Mouse (Mus musculus): ENCODE results near the gene Faap20. TPM values are rescaled to one million over a fixed set of nuclear protein-coding genes. Genes with fewer than 3 reads are reported as not detected.

Gene Faap20
- polyA plus RNA-seq, 1 experiment = 28.1 TPM

DNA sequence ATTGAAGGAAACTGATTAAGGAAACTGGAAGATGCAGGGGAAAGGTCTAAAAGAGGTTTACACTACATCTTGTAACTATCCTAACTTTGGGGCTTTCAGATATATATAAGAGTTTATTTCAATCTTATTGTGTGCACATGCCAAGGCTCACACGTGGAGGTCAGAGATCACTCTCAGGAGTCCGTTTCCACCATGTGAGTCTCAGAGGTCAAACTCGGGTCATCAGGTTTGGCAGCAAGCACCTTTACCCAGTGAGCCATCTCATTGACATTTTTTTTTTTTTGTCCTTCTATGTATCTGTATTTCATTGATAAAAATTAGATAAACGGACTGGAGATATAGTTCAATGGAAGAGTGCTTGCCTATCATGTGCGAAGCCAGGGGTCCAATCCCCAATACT, 21.1 kb upstream of the Faap20 start:
- H3K27ac ChIP-seq (ENCODE audit: insufficient read depth, low read depth, low read length) = no peak overlapping the region
- H3K4me3 ChIP-seq (ENCODE audit: insufficient read depth, low read length) = no peak overlapping the region
- TF ChIP-seq CTCF (IDR thresholded peaks at IDR 0.05; ENCODE audit: low read depth, low read length) (no peak), POLR2A (IDR thresholded peaks at IDR 0.05; ENCODE audit: borderline replicate concordance, low read depth, low read length) (no peak)
- H3K4me1 ChIP-seq (ENCODE audit: control insufficient read depth, insufficient read depth, low read length) = peaks cover 11% of the 10 kb centered on the region

DNA sequence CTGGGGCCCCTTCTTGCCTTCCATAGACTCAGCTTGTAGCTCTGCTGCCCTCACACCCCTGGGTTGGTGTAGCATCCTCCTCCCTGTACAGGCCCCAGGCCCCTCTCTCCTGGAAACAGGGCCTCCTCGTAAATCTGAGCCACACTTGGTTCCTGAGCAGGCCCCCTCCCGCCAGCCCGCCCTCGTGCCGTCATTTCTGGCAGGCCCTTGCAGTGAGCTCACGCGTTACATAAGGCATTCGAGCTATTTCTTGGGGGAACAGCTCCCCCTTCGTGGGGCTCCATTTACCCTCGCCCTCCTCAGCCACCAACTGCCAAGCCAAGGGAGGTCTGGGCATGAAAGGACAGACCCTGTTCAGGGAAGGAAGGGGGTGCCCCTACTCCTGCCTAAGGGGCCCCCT, 15.7 kb upstream of the Faap20 start:
- no peak overlapping the region for H3K4me3 ChIP-seq (ENCODE audit: insufficient read depth, low read length)
- H3K27ac ChIP-seq (ENCODE audit: insufficient read depth, low read depth, low read length) = peak overlapping the region; percentile 100
- TF ChIP-seq CTCF (IDR thresholded peaks at IDR 0.05; ENCODE audit: low read depth, low read length) (no peak), POLR2A (IDR thresholded peaks at IDR 0.05; ENCODE audit: borderline replicate concordance, low read depth, low read length) (no peak)
- peaks cover 35% of the 10 kb centered on the region for H3K4me1 ChIP-seq (ENCODE audit: control insufficient read depth, insufficient read depth, low read length)

DNA sequence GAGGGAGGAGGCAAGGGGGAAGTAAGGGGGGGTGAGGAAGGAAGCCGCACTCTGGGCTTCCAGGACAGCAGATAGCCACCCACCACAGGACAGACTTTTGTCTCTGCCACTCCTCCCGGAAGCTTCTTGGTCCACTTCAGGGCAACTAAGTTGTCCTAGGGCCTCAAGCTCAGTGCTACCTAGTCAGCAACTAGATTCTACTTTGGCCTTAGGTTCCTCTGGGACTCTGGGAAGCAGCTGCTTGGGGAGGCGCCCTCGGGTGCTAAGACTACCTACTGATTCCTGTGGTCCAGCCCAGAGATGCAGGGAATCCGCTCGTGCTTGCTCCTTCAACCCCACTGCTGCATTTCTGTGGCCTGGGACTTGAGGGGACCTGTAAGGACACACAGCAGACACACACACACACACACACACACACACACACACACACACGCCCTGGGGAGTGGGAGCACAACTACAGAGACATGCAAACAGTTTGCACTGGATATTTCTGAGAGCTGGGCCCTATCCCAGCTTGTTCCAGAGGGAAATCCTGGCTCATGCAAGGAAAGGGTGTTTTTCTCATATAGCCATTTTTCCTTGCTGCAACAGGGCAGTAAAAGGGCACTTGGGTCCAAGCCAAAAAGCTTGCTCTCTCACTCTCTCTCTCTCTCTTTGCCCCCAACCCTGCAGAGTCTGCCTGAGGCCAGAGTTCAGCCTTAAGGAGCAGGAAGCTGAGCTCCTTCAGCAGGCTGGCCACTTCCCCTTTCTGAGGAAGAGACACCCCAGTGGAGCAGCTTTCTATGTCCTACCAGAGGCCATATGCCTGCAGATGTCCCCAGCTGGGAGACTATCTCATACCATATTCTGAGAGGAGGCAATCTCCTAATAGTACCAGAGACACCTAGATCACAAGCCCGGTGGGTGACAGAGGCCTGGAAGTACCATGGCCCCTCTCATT, 15.0 kb upstream of the Faap20 start:
- peak overlapping the region; percentile 47 for H3K4me3 ChIP-seq (ENCODE audit: insufficient read depth, low read length)
- no peak for TF ChIP-seq POLR2A (IDR thresholded peaks at IDR 0.05; ENCODE audit: borderline replicate concordance, low read depth, low read length)
- no peak for TF ChIP-seq CTCF (IDR thresholded peaks at IDR 0.05; ENCODE audit: low read depth, low read length)
- peak overlapping the region; percentile 100 for H3K27ac ChIP-seq (ENCODE audit: insufficient read depth, low read depth, low read length)
- H3K4me1 ChIP-seq (ENCODE audit: control insufficient read depth, insufficient read depth, low read length) = peaks cover 35% of the 10 kb centered on the region

DNA sequence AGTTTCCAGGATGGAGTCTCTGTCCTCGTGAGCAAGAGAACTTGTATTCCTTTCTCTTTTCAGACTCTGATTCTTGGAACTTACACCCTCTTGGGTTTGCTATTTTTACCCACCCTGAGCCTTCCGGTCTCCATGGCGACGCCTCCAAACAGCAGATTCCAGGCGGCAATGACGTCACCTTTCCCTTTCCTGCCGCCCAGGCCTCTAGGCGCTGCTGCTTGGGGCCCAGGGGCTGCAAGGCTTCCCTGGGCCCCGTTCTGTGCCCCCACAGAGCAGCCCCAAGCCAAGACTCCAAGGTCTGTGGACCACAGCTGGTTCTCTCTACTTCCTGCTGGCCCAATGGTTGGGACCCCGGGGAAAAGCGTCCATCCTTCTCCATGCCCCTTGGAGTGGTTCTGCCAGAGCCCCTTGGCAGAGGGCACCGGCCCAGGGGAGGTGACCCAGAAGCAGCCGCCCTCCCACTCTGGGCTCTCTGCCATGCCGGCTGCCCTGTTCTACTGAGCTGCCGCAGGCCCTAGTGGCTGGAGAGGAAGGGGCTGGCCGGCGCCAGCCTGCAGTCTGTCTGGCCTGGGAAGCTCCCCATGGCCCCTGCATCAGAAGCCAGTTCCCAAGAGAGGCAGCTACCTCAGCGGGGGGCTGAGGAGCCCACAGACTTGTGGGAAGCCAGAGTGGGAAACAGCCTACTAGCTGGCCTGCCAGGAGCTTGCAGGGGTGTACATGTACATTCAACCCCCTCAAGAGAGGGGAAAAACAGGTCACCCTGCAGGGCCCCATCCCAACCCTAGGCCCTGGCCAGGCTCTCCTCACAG, 14.1 kb upstream of the Faap20 start:
- TF ChIP-seq CTCF (IDR thresholded peaks at IDR 0.05; ENCODE audit: low read depth, low read length) = no peak
- no peak for TF ChIP-seq POLR2A (IDR thresholded peaks at IDR 0.05; ENCODE audit: borderline replicate concordance, low read depth, low read length)
- peak overlapping the region; percentile 47 for H3K4me3 ChIP-seq (ENCODE audit: insufficient read depth, low read length)
- H3K4me1 ChIP-seq (ENCODE audit: control insufficient read depth, insufficient read depth, low read length) = peaks cover 35% of the 10 kb centered on the region
- H3K27ac ChIP-seq (ENCODE audit: insufficient read depth, low read depth, low read length) = peak overlapping the region; percentile 100

DNA sequence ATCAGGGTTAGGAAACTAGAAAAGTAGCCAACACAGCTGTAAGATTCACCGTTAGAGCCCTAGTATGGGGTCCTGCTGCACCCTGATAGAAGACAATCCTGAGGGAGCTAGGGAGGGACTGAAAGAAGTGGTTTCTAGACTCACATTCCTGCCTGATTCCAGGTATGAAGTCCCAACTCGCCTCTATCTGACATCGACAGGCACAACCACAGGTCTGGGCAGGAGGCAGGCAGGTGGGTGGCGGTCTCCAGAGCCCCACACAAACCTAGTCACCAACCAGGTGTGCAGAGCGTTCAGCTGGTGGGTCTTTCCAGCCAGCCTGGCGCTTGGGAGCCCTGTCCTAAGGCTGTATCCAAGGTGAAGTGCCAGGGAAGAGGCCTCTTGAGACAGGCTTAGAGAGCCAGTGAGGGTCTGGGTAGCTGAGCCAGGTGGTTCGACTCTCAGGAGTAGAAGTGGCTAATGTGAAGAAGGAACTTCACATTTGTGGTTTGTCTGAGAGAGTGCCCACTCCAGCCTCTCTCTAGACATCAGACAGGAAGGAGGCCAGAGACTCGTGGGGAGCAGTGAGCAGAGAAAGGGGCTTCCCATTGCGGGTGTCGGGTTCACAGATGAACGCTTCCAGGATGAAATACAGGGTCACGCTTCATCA, 12.7 kb upstream of the Faap20 start:
- H3K4me1 ChIP-seq (ENCODE audit: control insufficient read depth, insufficient read depth, low read length) = peaks cover 35% of the 10 kb centered on the region
- no peak for TF ChIP-seq POLR2A (IDR thresholded peaks at IDR 0.05; ENCODE audit: borderline replicate concordance, low read depth, low read length)
- TF ChIP-seq CTCF (IDR thresholded peaks at IDR 0.05; ENCODE audit: low read depth, low read length) = no peak
- no peak overlapping the region for H3K4me3 ChIP-seq (ENCODE audit: insufficient read depth, low read length)
- H3K27ac ChIP-seq (ENCODE audit: insufficient read depth, low read depth, low read length) = no peak overlapping the region

DNA sequence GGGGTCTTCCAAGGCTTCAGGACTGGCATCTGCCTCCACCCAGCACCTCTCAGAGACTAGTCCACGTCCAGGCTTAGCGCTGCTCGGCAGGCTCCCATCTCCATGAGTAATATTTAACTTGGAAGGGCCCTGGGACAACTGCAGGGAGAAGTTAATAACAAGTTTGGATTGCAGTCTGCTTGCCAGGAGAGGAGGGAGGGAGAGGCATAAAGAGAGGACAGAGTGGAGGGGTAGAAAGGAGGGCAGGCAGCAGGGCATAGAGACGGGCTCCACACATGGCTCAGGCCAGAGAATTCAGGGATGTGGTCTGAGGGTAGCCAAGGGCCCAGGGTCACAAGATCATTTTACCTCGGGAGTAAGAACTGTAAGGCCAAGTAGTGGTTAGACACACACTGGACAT, 11.3 kb upstream of the Faap20 start:
- TF ChIP-seq POLR2A (IDR thresholded peaks at IDR 0.05; ENCODE audit: borderline replicate concordance, low read depth, low read length) = no peak
- no peak for TF ChIP-seq CTCF (IDR thresholded peaks at IDR 0.05; ENCODE audit: low read depth, low read length)
- peaks cover 34% of the 10 kb centered on the region for H3K4me1 ChIP-seq (ENCODE audit: control insufficient read depth, insufficient read depth, low read length)
- no peak overlapping the region for H3K27ac ChIP-seq (ENCODE audit: insufficient read depth, low read depth, low read length)
- no peak overlapping the region for H3K4me3 ChIP-seq (ENCODE audit: insufficient read depth, low read length)

DNA sequence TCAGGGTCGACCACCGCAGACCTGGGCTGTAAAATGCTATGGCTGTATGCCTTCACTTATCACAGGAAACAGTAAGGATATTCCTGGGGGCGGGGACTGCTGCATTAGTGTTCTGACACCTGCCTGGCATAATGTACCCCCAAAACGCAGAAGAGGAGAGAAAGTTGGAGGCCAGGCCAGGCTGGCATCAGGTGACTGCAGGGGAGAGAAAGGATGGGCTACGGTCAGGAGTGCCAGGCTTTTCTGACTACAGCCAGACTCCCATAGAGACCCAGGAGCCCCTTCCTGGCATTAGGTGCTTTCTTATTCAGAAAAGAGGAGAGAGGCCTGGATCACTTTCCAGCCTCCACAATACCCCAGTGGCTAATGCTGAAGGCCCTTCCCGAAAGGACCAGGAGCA, 10.1 kb upstream of the Faap20 start:
- Histone ChIP-seq H3K4me3 (ENCODE audit: insufficient read depth, low read length) (no peak overlapping the region), H3K4me1 (ENCODE audit: control insufficient read depth, insufficient read depth, low read length) (peaks cover 24% of the 10 kb centered on the region), H3K27ac (ENCODE audit: insufficient read depth, low read depth, low read length) (no peak overlapping the region)
- TF ChIP-seq POLR2A (IDR thresholded peaks at IDR 0.05; ENCODE audit: borderline replicate concordance, low read depth, low read length) (no peak), CTCF (IDR thresholded peaks at IDR 0.05; ENCODE audit: low read depth, low read length) (no peak)

DNA sequence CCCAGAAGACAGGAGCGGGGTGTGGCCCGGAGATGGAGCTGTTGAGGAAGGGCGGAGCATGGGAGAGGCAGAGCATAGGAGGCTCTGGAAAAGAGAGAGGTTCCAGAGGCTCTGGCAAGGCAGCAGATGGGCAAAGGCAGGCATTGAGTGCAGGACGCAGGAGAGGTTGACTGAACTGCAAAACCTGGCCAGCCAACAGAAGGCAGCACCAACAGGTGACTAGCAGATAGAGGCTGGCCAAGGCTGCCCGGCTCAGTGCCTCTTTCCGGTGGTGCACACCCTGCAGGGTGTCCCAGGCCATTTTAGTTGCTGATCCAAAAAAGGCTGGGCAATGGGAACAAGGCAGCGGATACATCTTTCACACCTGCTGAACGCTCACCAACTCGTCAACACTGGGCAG, 7.8 kb upstream of the Faap20 start:
- TF ChIP-seq CTCF (IDR thresholded peaks at IDR 0.05; ENCODE audit: low read depth, low read length) (no peak), POLR2A (IDR thresholded peaks at IDR 0.05; ENCODE audit: borderline replicate concordance, low read depth, low read length) (no peak)
- Histone ChIP-seq H3K4me1 (ENCODE audit: control insufficient read depth, insufficient read depth, low read length) (peaks cover 8% of the 10 kb centered on the region), H3K4me3 (ENCODE audit: insufficient read depth, low read length) (no peak overlapping the region), H3K27ac (ENCODE audit: insufficient read depth, low read depth, low read length) (no peak overlapping the region)

DNA sequence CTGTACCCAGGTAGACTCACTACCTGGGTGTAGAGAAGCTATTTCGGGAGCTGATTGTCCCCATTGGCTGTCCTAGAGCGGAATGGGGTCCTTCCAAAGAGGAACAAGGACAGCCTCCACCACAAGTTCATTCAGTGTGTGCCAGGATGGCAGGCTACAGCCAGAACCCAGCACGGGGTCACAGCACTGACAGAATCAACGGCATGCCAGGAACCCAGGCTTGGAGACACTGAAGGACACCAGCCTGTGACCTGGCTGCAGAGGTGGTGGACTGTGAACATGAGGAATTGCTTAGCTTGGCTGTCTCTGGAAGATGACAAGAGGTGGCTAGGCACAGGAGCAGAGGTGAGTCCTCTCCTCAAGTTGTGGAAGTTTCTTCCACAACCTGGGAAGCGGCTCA, 7.3 kb upstream of the Faap20 start:
- TF ChIP-seq CTCF (IDR thresholded peaks at IDR 0.05; ENCODE audit: low read depth, low read length) (no peak), POLR2A (IDR thresholded peaks at IDR 0.05; ENCODE audit: borderline replicate concordance, low read depth, low read length) (no peak)
- H3K27ac ChIP-seq (ENCODE audit: insufficient read depth, low read depth, low read length) = no peak overlapping the region
- H3K4me1 ChIP-seq (ENCODE audit: control insufficient read depth, insufficient read depth, low read length) = peaks cover 3% of the 10 kb centered on the region
- H3K4me3 ChIP-seq (ENCODE audit: insufficient read depth, low read length) = no peak overlapping the region

Data from bone marrow macrophage, adult 2 months (primary cell).